Mouse (Mus musculus): ENCODE results near the gene Dlgap1.

The Dlgap1 gene

GRCm38 (mm10) chr17:70462771-70463491 lies 494.1 kb downstream of the Dlgap1 start:
- peak; percentile 70 for DNase-seq (ENCODE audit: low read depth, low spot score)

- no peak for DNase-seq (ENCODE audit: low read depth, low spot score)
Measured at GRCm38 (mm10) chr17:70466413-70466812, 497.5 kb downstream of the Dlgap1 start.

- DNase-seq (ENCODE audit: low read depth, low spot score), result peak; percentile 76
Measured at GRCm38 (mm10) chr17:70470970-70471371, 502.1 kb downstream of the Dlgap1 start.

- no peak for DNase-seq (ENCODE audit: low read depth, low spot score)
Measured at GRCm38 (mm10) chr17:70472162-70472561, 503.3 kb downstream of the Dlgap1 start.

- no peak for DNase-seq (ENCODE audit: low read depth, low spot score)
Measured at GRCm38 (mm10) chr17:70473871-70474270, 505.0 kb downstream of the Dlgap1 start.

GRCm38 (mm10) chr17:70483716-70484115 lies 514.8 kb downstream of the Dlgap1 start:
- no peak for DNase-seq (ENCODE audit: low read depth, low spot score)

- DNase-seq (ENCODE audit: low read depth, low spot score), result peak; percentile 54
Measured at GRCm38 (mm10) chr17:70485668-70486067, 516.8 kb downstream of the Dlgap1 start.

GRCm38 (mm10) chr17:70486259-70486658 lies 517.4 kb downstream of the Dlgap1 start:
- DNase-seq (ENCODE audit: low read depth, low spot score), result no peak

- DNase-seq (ENCODE audit: low read depth, low spot score), result no peak
Measured at GRCm38 (mm10) chr17:70486831-70487230, 518.0 kb downstream of the Dlgap1 start.

GRCm38 (mm10) chr17:70488784-70489265 lies 520.0 kb downstream of the Dlgap1 start:
- DNase-seq (ENCODE audit: low read depth, low spot score), result no peak

- DNase-seq (ENCODE audit: low read depth, low spot score), result no peak
Measured at GRCm38 (mm10) chr17:70491575-70491974, 522.7 kb downstream of the Dlgap1 start.

GRCm38 (mm10) chr17:70494338-70494737 lies 525.5 kb downstream of the Dlgap1 start:
- DNase-seq (ENCODE audit: low read depth, low spot score), result no peak

GRCm38 (mm10) chr17:70498256-70498655 lies 529.4 kb downstream of the Dlgap1 start:
- DNase-seq (ENCODE audit: low read depth, low spot score), result no peak

GRCm38 (mm10) chr17:70501933-70502332 lies 533.1 kb downstream of the Dlgap1 start:
- no peak for DNase-seq (ENCODE audit: low read depth, low spot score)

GRCm38 (mm10) chr17:70507759-70508158 lies 538.9 kb downstream of the Dlgap1 start:
- no peak for DNase-seq (ENCODE audit: low read depth, low spot score)

- no peak for DNase-seq (ENCODE audit: low read depth, low spot score)
Measured at GRCm38 (mm10) chr17:70510441-70510840, 541.6 kb downstream of the Dlgap1 start.

GRCm38 (mm10) chr17:70511401-70511800 lies 542.5 kb downstream of the Dlgap1 start:
- DNase-seq (ENCODE audit: low read depth, low spot score), result no peak

- no peak for DNase-seq (ENCODE audit: low read depth, low spot score)
Measured at GRCm38 (mm10) chr17:70513736-70514135, 544.9 kb downstream of the Dlgap1 start.

- DNase-seq (ENCODE audit: low read depth, low spot score), result no peak
Measured at GRCm38 (mm10) chr17:70516506-70516905, 547.6 kb downstream of the Dlgap1 start.

- DNase-seq (ENCODE audit: low read depth, low spot score), result no peak
Measured at GRCm38 (mm10) chr17:70517333-70517732, 548.5 kb downstream of the Dlgap1 start.

GRCm38 (mm10) chr17:70521058-70521851 lies 552.4 kb downstream of the Dlgap1 start:
- no peak for DNase-seq (ENCODE audit: low read depth, low spot score)

GRCm38 (mm10) chr17:70521971-70522370 lies 553.1 kb downstream of the Dlgap1 start:
- DNase-seq (ENCODE audit: low read depth, low spot score), result no peak

- peak; percentile 57 for DNase-seq (ENCODE audit: low read depth, low spot score)
Measured at GRCm38 (mm10) chr17:70525990-70526389, 557.1 kb downstream of the Dlgap1 start.

Measured in A20 (cell line).